Mouse (Mus musculus) myocyte (in vitro differentiated cells): ENCODE measurements around the gene Zfp652. TPM values are rescaled to one million over a fixed set of nuclear protein-coding genes. Genes with fewer than 3 reads are reported as not detected.

ENCODE experiments used
- H3K27me3 ChIP-seq: one replicate; pipeline ENCODE4 v1.6.1; 2011; ENCODE audit not compliant: control insufficient read depth, insufficient read depth, insufficient read length
- H3K36me3 ChIP-seq: one replicate; pipeline ENCODE4 v1.6.1; 2011; ENCODE audit not compliant: control insufficient read depth, insufficient read depth
- H3K4me2 ChIP-seq: one replicate; pipeline ENCODE4 v1.6.1; 2011; ENCODE audit warnings: low read depth, control low read depth
- H3K4me3 ChIP-seq: one replicate; pipeline ENCODE4 v1.5.1; 2011; ENCODE audit warnings: mild to moderate bottlenecking, control low read depth, moderate library complexity
- H3K79me2 ChIP-seq: one replicate; pipeline ENCODE4 v1.6.1; 2011; ENCODE audit not compliant: control insufficient read depth, insufficient read depth
- H3ac ChIP-seq: one replicate; pipeline ENCODE4 v1.6.1; 2011; ENCODE audit not compliant: control insufficient read depth, insufficient read length
- CEBPB ChIP-seq: IDR thresholded peaks from 2 replicates; pipeline ENCODE4 v1.6.1; 2011; ENCODE audit warnings: mild to moderate bottlenecking, moderate library complexity; ENCODE audit not compliant: poor library complexity, insufficient read depth, severe bottlenecking
- E2F4 ChIP-seq: IDR thresholded peaks from one replicate; pipeline ENCODE4 v1.6.1; 2011; ENCODE audit warnings: mild to moderate bottlenecking, control low read depth, moderate library complexity; ENCODE audit not compliant: insufficient read depth
- MAX ChIP-seq: IDR thresholded peaks from one replicate; pipeline ENCODE4 v1.6.1; 2011; ENCODE audit warnings: low read depth, mild to moderate bottlenecking, control low read depth
- MYOD1 ChIP-seq, 3 experiments: IDR thresholded peaks; one replicate each; pipeline ENCODE4 v1.6.1; 2011; ENCODE audit warnings: control low read depth in 2 of 3, low read depth in 2 of 3, mild to moderate bottlenecking in 2 of 3, moderate library complexity in 1 of 3; ENCODE audit not compliant: insufficient read length in 2 of 3, control insufficient read depth in 1 of 3
- MYOG ChIP-seq, 3 experiments: IDR thresholded peaks; one replicate each; pipeline ENCODE4 v1.6.1; 2011; ENCODE audit warnings: control low read depth in 2 of 3, low read depth in 2 of 3, mild to moderate bottlenecking in 2 of 3; ENCODE audit not compliant: insufficient read length in 2 of 3, control insufficient read depth in 1 of 3, insufficient read depth in 1 of 3
- POLR2A ChIP-seq: IDR thresholded peaks from one replicate; pipeline ENCODE4 v1.6.1; 2011; ENCODE audit warnings: low read depth, mild to moderate bottlenecking, control low read depth, moderate library complexity; ENCODE audit not compliant: insufficient read length
- POLR2AphosphoS2 ChIP-seq: IDR thresholded peaks from one replicate; pipeline ENCODE4 v1.6.1; 2011; ENCODE audit warnings: low read depth, control low read depth; ENCODE audit not compliant: insufficient read length
- REST ChIP-seq: IDR thresholded peaks from one replicate; pipeline ENCODE4 v1.6.1; 2011; ENCODE audit warnings: mild to moderate bottlenecking, control low read depth, moderate library complexity; ENCODE audit not compliant: insufficient read depth, insufficient read length
- SRF ChIP-seq: IDR thresholded peaks from one replicate; pipeline ENCODE4 v1.6.1; 2011; ENCODE audit warnings: low read depth; ENCODE audit not compliant: control insufficient read depth, insufficient read length
- TCF12 ChIP-seq: IDR thresholded peaks from one replicate; pipeline ENCODE4 v1.6.1; 2011; ENCODE audit warnings: mild to moderate bottlenecking, control low read depth; ENCODE audit not compliant: poor library complexity, insufficient read depth, severe bottlenecking
- TCF3 ChIP-seq: IDR thresholded peaks from one replicate; pipeline ENCODE4 v1.6.1; 2011; ENCODE audit warnings: low read depth, control low read depth; ENCODE audit not compliant: insufficient read length
- USF1 ChIP-seq: IDR thresholded peaks from one replicate; pipeline ENCODE4 v1.6.1; 2011; ENCODE audit warnings: low read depth, mild to moderate bottlenecking, control low read depth, moderate library complexity
- polyA plus RNA-seq: library from polyadenylated mRNA; unstranded; fragments of >200 nt; fragmentation: generic; extraction: Trizol; gene quantifications from one replicate; pipeline ENCODE4 v1.2.1, GENCODE M21; 2012; ENCODE audit warnings: missing spikeins

Zfp652 gene
- polyA plus RNA-seq, 1 experiment, result 6.4 TPM

- Histone ChIP-seq H3K4me3 (no peak overlapping the region), H3K4me2 (no peak overlapping the region), H3K79me2 (no peaks in the 10 kb centered on the region), H3K36me3 (no peaks in the 10 kb centered on the region), H3K27me3 (peaks cover 43% of the 10 kb centered on the region), H3ac (no peak overlapping the region)
- TF ChIP-seq REST, result no peak
- TF ChIP-seq POLR2AphosphoS2, result no peak
- TF ChIP-seq MAX, result no peak
These were observed 11.4 kb upstream of the Zfp652 start for GRCm38 (mm10) chr11:95700778-95701739.

- TF ChIP-seq POLR2A (no peak), MAX (no peak), MYOD1 (IDR thresholded peaks at IDR 0.05; ENCODE audit: control insufficient read depth in 1 of 3, insufficient read length in 2 of 3, low read depth in 2 of 3) (no peak), USF1 (no peak), TCF12 (no peak), REST (no peak), TCF3 (no peak), POLR2AphosphoS2 (no peak), SRF (no peak), CEBPB (no peak), MYOG (IDR thresholded peaks at IDR 0.05; ENCODE audit: control insufficient read depth in 1 of 3, insufficient read depth in 1 of 3, insufficient read length in 2 of 3, low read depth in 2 of 3) (no peak), E2F4 (no peak)
- peaks cover 26% of the 10 kb centered on the region for H3K27me3 ChIP-seq
- no peaks in the 10 kb centered on the region for H3K36me3 ChIP-seq
- no peak overlapping the region for H3K4me3 ChIP-seq
- H3ac ChIP-seq, result no peak overlapping the region
- no peak overlapping the region for H3K4me2 ChIP-seq
- H3K79me2 ChIP-seq, result no peaks in the 10 kb centered on the region
These were observed 8.2 kb upstream of the Zfp652 start for GRCm38 (mm10) chr11:95704032-95704969.

GRCm38 (mm10) chr11:95704970-95705330, 7.5 kb upstream of the Zfp652 start:
- Histone ChIP-seq H3K79me2 (no peaks in the 10 kb centered on the region), H3K36me3 (no peaks in the 10 kb centered on the region), H3ac (no peak overlapping the region), H3K4me2 (no peak overlapping the region), H3K4me3 (no peak overlapping the region), H3K27me3 (peaks cover 23% of the 10 kb centered on the region)
- TF ChIP-seq REST, result no peak
- no peak for TF ChIP-seq TCF3
- TF ChIP-seq MAX, result no peak
- no peak for TF ChIP-seq USF1
- no peak for TF ChIP-seq POLR2A
- no peak for TF ChIP-seq MYOD1 (IDR thresholded peaks at IDR 0.05; ENCODE audit: control insufficient read depth in 1 of 3, insufficient read length in 2 of 3, low read depth in 2 of 3)
- TF ChIP-seq SRF, result no peak
- no peak for TF ChIP-seq POLR2AphosphoS2
- TF ChIP-seq CEBPB, result no peak

- H3K4me2 ChIP-seq, result no peak overlapping the region
- no peaks in the 10 kb centered on the region for H3K79me2 ChIP-seq
- H3K27me3 ChIP-seq, result peaks cover 11% of the 10 kb centered on the region
- H3ac ChIP-seq, result no peak overlapping the region
- H3K36me3 ChIP-seq, result no peaks in the 10 kb centered on the region
- no peak overlapping the region for H3K4me3 ChIP-seq
- TF ChIP-seq MYOD1 (IDR thresholded peaks at IDR 0.05; ENCODE audit: control insufficient read depth in 1 of 3, insufficient read length in 2 of 3, low read depth in 2 of 3) (no peak), TCF3 (no peak), MAX (no peak), MYOG (IDR thresholded peaks at IDR 0.05; ENCODE audit: control insufficient read depth in 1 of 3, insufficient read depth in 1 of 3, insufficient read length in 2 of 3, low read depth in 2 of 3) (no peak), POLR2A (no peak), E2F4 (no peak), CEBPB (no peak), USF1 (no peak), POLR2AphosphoS2 (no peak), TCF12 (no peak), REST (no peak), SRF (no peak)
These were observed 2.9 kb upstream of the Zfp652 start for GRCm38 (mm10) chr11:95709534-95710040.
